Mouse (Mus musculus) cerebellum, adult 2 months (tissue): Measurements from ENCODE around the gene 4933430I17Rik.

ENCODE experiments used
- CTCF ChIP-seq: fragments of 200-500 bp; IDR thresholded peaks from 2 replicates; pipeline ENCODE4 v1.5.1; 2011; ENCODE audit warnings: low read depth, mild to moderate bottlenecking, control low read depth, low read length, moderate library complexity, borderline replicate concordance; ENCODE audit not compliant: insufficient read depth
- POLR2A ChIP-seq: fragments of 200-500 bp; IDR thresholded peaks from 2 replicates; pipeline ENCODE4 v1.6.1; 2011; ENCODE audit warnings: low read length, control low read depth, borderline replicate concordance; ENCODE audit not compliant: insufficient read depth

DNA sequence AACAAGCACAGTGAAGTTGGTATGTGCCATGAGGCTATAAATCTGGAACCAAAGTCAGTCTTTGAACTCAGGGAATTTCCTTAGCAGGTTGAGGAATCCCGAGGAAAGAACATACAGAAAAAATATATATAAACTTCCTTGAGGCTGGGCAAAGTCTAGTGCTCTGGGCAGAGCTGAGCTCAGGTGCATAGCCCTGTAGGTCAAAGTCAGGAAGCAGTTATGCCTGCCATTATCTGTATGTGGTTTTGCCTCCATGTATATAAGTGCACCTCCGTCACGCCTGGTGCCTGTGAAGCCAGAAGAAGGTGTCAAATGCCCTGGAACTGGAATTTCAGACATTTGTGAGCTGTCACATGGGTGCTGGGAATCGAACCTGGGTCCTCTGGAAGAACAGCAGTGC lies 24.4 kb upstream of the 4933430I17Rik start:
- TF ChIP-seq POLR2A (no peak), CTCF (no peak)
